Mouse (Mus musculus) ES-E14 (cell line): ENCODE results near the gene Ntm.

Experiments used
- CHD2 ChIP-seq: IDR thresholded peaks from 2 replicates; pipeline ENCODE4 v1.6.1; 2014; ENCODE audit warnings: mild to moderate bottlenecking, low read depth, low read length, inconsistent platforms
- HCFC1 ChIP-seq: IDR thresholded peaks from 2 replicates; pipeline ENCODE4 v1.6.1; 2012; ENCODE audit warnings: low read length, inconsistent platforms, borderline replicate concordance; ENCODE audit not compliant: insufficient read depth
- ZC3H11A ChIP-seq: IDR thresholded peaks from 2 replicates; pipeline ENCODE4 v1.6.1; 2012; ENCODE audit warnings: low read depth, mild to moderate bottlenecking, inconsistent platforms, low read length, borderline replicate concordance
- ZNF384 ChIP-seq: IDR thresholded peaks from 2 replicates; pipeline ENCODE4 v1.6.1; 2012; ENCODE audit warnings: low read depth, low read length, inconsistent platforms

- TF ChIP-seq HCFC1 (no peak), ZC3H11A (no peak), CHD2 (no peak), ZNF384 (no peak)
Observed at GRCm38 (mm10) chr9:29651226-29651625, 311.7 kb downstream of the Ntm start.
